Mouse (Mus musculus) limb, embryonic 15.5 days (tissue): ENCODE results near the gene Yeats2. TPM values are rescaled to one million over a fixed set of nuclear protein-coding genes. Genes with fewer than 3 reads are reported as not detected.

Experiments used
- ATAC-seq: fragments of 200-750 bp; cut with Nextera tagmentation; 2 replicates; pipeline ENCODE4 v1.8.0; 2017; ENCODE audit warnings: low read depth, moderate TSS enrichment; ENCODE audit not compliant: insufficient number of reproducible peaks, low FRiP score, low TSS enrichment
- H3K27ac ChIP-seq: fragments of 300-500 bp; sonication (generic); 2 replicates; pipeline ENCODE4 v1.5.1; 2015; ENCODE audit warnings: moderate library complexity, mild to moderate bottlenecking, inconsistent platforms
- H3K27me3 ChIP-seq: fragments of 300-500 bp; sonication (generic); 2 replicates; pipeline ENCODE4 v1.6.1; 2015; ENCODE audit warnings: inconsistent platforms
- H3K36me3 ChIP-seq: fragments of 300-500 bp; sonication (generic); 2 replicates; pipeline ENCODE4 v1.6.1; 2015; ENCODE audit warnings: inconsistent platforms
- H3K4me1 ChIP-seq: fragments of 300-500 bp; sonication (generic); 2 replicates; pipeline ENCODE4 v1.6.1; 2015; ENCODE audit warnings: inconsistent platforms
- H3K4me2 ChIP-seq: fragments of 300-500 bp; sonication (generic); 2 replicates; pipeline ENCODE4 v1.6.1; 2015; ENCODE audit warnings: mild to moderate bottlenecking, inconsistent platforms
- H3K4me3 ChIP-seq: fragments of 300-500 bp; sonication (generic); 2 replicates; pipeline ENCODE4 v1.5.1; 2015; ENCODE audit warnings: mild to moderate bottlenecking, inconsistent platforms
- H3K9ac ChIP-seq: fragments of 300-500 bp; sonication (generic); 2 replicates; pipeline ENCODE4 v1.6.1; 2015; ENCODE audit warnings: inconsistent platforms
- H3K9me3 ChIP-seq: fragments of 300-500 bp; sonication (generic); 2 replicates; pipeline ENCODE4 v1.6.1; 2016; ENCODE audit warnings: inconsistent platforms
- WGBS: fragments of 180-500 bp; shearing (Covaris S2); methylation state at CpG from one replicate; pipeline ENCODE4 v1.1.7; 2015; 5-methylcytosine and 5-hydroxymethylcytosine counted together
- polyA plus RNA-seq: library from polyadenylated mRNA; unstranded; fragments of >200 nt; fragmentation: Nextera tagmentation; extraction: Ambion mirVana; gene quantifications from 2 replicates; pipeline ENCODE4 v1.2.1, GENCODE M21; 2015

Yeats2 gene
- polyA plus RNA-seq, 1 experiment from 2014 or later: 26.5 TPM

DNA sequence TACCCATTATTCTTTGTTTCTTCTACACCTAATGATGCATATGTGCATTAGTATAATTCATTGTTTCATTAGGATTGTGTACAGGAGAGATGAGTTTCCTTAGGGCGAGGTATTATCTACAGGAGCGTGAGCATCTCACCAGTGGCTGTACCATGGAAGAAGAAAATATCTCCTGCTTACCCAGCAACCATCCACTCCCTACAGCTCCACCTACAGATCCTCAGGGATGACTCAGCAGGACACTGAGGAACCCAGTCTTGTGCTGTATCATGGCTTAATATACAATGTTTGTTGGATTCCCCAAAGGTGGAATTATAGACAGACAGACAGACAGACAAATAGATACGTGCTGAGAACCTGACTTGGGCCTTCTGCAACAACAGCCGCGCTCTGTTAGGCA lies 56.1 kb downstream of the Yeats2 start:
- WGBS: 95% methylated on average over 5 of the region's 5 CpGs
- Histone ChIP-seq H3K27ac (no peak overlapping the region), H3K9ac (no peak overlapping the region), H3K4me1 (no peaks in the 10 kb centered on the region), H3K4me3 (no peak overlapping the region), H3K27me3 (no peaks in the 10 kb centered on the region), H3K36me3 (peaks cover 82% of the 10 kb centered on the region), H3K4me2 (no peak overlapping the region), H3K9me3 (no peaks in the 10 kb centered on the region)
- ATAC-seq: no peak

DNA sequence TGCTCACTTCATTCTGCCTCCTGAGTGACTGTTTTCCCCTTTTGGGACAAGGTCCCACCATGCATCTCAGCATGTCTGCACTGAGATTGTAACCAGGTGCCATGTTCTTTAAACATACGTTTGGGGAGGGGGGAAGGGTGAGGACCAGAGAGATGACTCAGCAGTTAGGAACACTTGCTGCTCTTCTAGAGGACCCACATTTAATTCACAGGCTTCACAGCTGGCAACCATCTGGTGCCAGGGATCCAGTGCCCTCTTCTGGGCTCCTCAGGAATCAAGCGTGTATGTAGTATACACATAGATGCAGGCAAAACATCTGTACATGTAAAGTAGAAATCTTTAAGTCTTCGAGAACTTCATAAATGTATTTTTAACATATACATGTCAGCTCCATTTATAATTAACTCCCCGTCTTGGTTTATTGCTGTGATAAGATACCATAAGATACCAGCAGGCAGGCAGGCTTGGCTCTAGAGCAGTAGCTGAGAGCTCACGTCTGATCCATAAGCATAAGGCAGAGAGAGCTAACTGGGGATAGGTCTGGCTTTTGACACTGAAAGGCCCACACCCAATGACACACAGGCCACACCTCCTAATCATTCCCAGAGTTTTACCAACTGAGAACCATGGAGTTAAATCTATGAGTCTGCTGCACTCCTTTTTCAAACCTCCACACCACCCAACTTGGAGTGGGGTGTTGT lies 58.8 kb downstream of the Yeats2 start:
- ATAC-seq: no peak
- Histone ChIP-seq H3K4me2 (no peak overlapping the region), H3K36me3 (peaks cover 79% of the 10 kb centered on the region), H3K9me3 (no peaks in the 10 kb centered on the region), H3K9ac (no peak overlapping the region), H3K4me1 (no peaks in the 10 kb centered on the region), H3K4me3 (no peak overlapping the region), H3K27me3 (no peaks in the 10 kb centered on the region), H3K27ac (no peak overlapping the region)
- 75% methylated on average over 5 of the region's 5 CpGs for WGBS

DNA sequence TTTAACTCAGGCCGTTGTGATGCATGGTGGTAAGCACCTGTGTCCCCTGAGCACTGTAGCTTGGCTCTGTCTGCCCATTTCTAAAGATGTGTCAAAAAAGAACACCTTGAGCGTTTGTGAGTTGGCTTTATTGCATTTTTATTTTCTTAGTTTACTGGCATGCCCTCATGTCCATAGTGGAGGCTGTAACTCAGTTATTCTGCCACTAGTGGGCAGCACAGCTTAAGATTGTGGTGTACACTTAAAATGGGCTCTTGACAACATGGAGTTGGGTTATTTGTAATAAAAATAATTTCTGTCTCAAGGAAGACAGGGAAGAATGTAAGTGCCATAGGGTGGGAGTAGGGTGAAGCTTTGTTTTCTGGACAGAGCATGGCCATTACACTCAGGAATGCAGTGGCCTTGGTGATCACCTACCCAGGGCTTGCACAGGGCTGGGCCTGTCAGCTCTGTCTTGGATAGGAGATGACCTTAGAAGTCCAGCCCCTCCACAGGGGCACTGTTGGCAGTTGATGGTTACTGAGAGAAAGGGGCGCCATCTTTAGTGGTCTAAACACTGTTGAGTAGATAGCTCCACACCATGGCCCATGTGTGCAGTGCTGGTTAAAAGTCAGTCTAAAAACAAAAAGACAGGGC lies 72.8 kb downstream of the Yeats2 start:
- WGBS: 79% methylated on average over 3 of the region's 3 CpGs
- H3K9ac ChIP-seq: no peak overlapping the region
- ATAC-seq: 0 out of 2 replicates have a peak, but pooled peaks have one; percentile 55
- no peak overlapping the region for H3K4me2 ChIP-seq
- no peaks in the 10 kb centered on the region for H3K4me1 ChIP-seq
- no peaks in the 10 kb centered on the region for H3K27me3 ChIP-seq
- no peak overlapping the region for H3K27ac ChIP-seq
- peaks cover 82% of the 10 kb centered on the region for H3K36me3 ChIP-seq
- no peaks in the 10 kb centered on the region for H3K9me3 ChIP-seq
- no peak overlapping the region for H3K4me3 ChIP-seq

DNA sequence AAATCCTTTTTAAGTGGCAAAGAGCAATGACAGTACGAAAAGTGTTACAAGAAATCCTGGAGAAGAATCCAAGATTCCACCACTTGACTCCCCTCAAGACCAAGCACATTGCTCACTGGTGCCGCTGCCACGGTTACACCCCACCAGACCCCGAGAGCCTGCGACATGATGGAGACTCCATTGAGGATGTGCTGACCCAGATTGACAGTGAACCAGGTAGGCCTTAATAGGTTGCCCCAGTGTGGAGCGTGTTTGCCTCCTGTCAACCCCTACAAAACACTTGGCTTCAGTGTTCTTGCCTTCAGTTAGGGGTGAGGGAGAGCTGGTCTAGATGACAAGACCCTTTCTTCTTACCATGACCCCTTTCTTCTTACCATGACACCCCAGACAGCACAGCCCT lies 81.9 kb downstream of the Yeats2 start:
- Histone ChIP-seq H3K27me3 (no peaks in the 10 kb centered on the region), H3K27ac (no peak overlapping the region), H3K4me3 (no peak overlapping the region), H3K4me2 (no peak overlapping the region), H3K9me3 (no peaks in the 10 kb centered on the region), H3K4me1 (no peaks in the 10 kb centered on the region), H3K9ac (no peak overlapping the region), H3K36me3 (peaks cover 79% of the 10 kb centered on the region)
- 97% methylated on average over 6 of the region's 6 CpGs for WGBS
- no peak for ATAC-seq

DNA sequence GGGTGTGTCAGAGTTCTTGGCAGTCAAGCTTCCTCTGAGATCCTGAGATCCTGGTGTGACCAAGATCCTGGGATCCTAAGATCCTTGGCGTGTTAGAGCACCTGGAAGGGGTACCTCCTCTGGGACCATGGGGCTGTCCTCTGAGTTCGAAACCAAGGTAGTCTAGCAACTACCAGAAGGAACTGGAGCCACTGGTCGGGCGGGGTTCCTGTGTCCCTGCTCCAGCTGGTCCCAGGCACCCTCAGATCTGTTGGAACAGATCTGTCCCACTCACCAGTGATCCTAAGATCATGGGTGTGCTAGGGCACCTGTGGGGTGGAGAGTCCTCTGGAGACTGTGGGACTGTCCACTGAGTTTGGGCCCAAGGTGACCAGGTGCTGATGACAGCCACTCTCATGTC lies 85.8 kb downstream of the Yeats2 start:
- Histone ChIP-seq H3K9me3 (no peaks in the 10 kb centered on the region), H3K4me2 (no peak overlapping the region), H3K9ac (no peak overlapping the region), H3K27ac (no peak overlapping the region), H3K4me3 (no peak overlapping the region), H3K27me3 (no peaks in the 10 kb centered on the region), H3K4me1 (no peaks in the 10 kb centered on the region), H3K36me3 (peaks cover 81% of the 10 kb centered on the region)
- 89% methylated on average over 4 of the region's 4 CpGs for WGBS
- no peak for ATAC-seq

DNA sequence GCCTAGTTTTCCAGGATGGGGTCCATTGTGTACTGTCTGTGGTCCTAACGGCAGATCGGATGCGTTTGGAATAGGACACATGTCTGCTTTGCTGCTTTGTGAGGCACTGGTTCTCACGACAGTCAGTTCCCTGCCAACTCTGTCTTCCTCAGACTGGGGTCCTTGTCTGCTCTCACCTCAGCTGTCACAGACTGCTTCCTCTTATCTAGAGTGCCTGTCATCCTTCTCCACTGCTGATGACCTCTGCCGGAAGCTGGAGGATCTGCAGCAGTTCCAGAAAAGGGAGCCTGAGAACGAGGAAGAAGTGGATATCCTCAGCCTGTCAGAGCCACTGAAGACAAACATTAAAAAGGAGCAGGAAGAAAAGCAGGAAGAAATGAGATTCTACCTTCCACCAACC lies 86.6 kb downstream of the Yeats2 start:
- H3K9me3 ChIP-seq: no peaks in the 10 kb centered on the region
- no peak overlapping the region for H3K4me3 ChIP-seq
- H3K4me2 ChIP-seq: no peak overlapping the region
- WGBS: 80% methylated on average over 6 of the region's 6 CpGs
- H3K27ac ChIP-seq: no peak overlapping the region
- peaks cover 77% of the 10 kb centered on the region for H3K36me3 ChIP-seq
- H3K9ac ChIP-seq: no peak overlapping the region
- no peaks in the 10 kb centered on the region for H3K27me3 ChIP-seq
- no peak for ATAC-seq
- H3K4me1 ChIP-seq: no peaks in the 10 kb centered on the region

DNA sequence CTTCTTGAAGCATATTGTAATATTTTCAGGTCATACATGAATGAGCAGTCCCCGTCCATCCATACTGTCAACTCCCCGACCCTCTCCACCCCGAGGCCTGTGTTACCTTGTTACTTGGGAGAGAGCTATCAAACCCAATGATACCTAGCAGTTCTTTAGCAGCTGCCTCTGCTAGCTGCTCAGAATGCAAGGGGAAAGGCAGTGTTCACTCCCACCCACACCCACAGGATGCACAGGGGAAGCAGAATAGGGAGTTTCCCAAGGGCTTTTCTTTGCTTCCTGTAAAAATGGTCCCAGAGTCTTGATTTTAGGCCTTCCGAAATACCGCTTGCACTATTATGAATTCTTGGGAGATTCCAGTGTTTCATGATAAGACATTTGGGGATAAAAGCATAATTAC lies 87.3 kb downstream of the Yeats2 start:
- Histone ChIP-seq H3K9ac (no peak overlapping the region), H3K4me3 (no peak overlapping the region), H3K27ac (no peak overlapping the region), H3K9me3 (no peaks in the 10 kb centered on the region), H3K4me2 (no peak overlapping the region), H3K36me3 (peaks cover 70% of the 10 kb centered on the region), H3K27me3 (no peaks in the 10 kb centered on the region), H3K4me1 (no peaks in the 10 kb centered on the region)
- 96% methylated on average over 5 of the region's 5 CpGs for WGBS
- no peak for ATAC-seq

DNA sequence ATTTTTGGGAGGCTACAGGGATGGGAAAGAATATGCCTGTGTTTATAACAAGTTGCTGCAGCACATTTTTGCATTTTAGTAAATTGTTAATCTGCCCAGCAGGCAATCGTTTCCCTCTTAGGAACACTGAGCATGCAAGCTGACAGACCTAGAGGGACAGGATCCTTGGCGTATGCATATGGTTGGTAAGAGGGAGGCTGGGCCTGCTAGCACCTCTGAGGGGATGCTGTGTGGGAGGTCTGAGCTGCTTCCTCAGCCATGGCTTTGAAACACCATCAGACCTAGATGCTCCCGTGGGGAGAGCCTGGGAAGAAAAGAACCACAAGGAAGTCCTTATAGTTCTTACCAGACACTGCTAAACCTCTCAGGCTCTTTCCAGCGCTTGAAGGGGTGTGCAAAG lies 93.5 kb downstream of the Yeats2 start:
- WGBS: 53% methylated on average over 4 of the region's 4 CpGs
- Histone ChIP-seq H3K4me1 (no peaks in the 10 kb centered on the region), H3K9me3 (no peaks in the 10 kb centered on the region), H3K36me3 (peaks cover 39% of the 10 kb centered on the region), H3K4me2 (no peak overlapping the region), H3K9ac (no peak overlapping the region), H3K27ac (no peak overlapping the region), H3K4me3 (no peak overlapping the region), H3K27me3 (no peaks in the 10 kb centered on the region)
- no peak for ATAC-seq

DNA sequence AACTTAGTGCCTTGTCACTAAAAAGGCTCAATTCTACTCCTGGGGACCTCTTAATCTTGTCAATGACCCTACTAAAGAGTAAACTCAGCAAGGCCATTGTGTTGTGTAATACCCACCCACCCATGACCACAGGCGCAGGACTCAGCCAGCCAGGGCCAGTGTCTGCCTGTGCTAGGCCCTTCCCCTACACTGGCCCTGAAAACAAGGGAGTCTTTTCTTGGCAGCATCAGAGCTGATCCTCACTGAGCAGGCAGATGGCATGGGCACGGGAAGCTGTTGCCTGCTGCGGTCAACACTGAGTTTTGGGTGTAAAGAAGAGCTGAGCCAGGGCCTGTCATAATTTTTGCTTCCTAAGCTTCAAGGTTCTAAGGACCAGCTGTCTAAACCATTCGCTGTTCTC lies 96.6 kb downstream of the Yeats2 start:
- H3K27ac ChIP-seq: no peak overlapping the region
- peaks cover 12% of the 10 kb centered on the region; the same call in 1 of the 2 replicates for H3K36me3 ChIP-seq
- no peak for ATAC-seq
- no peaks in the 10 kb centered on the region for H3K27me3 ChIP-seq
- no peak overlapping the region for H3K9ac ChIP-seq
- H3K4me3 ChIP-seq: no peak overlapping the region
- 82% methylated on average over 4 of the region's 4 CpGs for WGBS
- peaks cover 6% of the 10 kb centered on the region; the same call in 1 of the 2 replicates for H3K4me1 ChIP-seq
- no peak overlapping the region for H3K4me2 ChIP-seq
- no peaks in the 10 kb centered on the region for H3K9me3 ChIP-seq

DNA sequence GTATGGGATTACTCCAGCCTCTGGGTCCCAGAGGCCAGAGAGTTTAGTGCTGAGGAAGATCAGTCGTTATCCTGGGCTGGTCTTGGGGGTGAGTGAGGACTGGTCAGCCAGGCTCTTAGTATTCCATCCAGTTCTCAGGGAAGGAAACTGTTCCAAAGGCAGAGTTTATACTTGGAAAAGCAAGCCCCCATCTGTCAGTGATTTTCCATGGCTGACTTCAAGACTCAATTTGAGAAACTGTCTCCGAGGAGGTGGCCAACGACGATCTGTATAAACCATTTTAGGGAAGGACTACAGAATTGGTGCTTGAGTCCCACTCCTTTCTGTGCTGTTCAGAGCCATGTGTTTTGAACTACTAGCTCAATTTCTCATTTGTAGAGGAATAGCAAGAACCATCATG lies 97.8 kb downstream of the Yeats2 start:
- peaks cover 9% of the 10 kb centered on the region; the same call in 1 of the 2 replicates for H3K36me3 ChIP-seq
- no peak for ATAC-seq
- no peak overlapping the region for H3K4me3 ChIP-seq
- H3K27me3 ChIP-seq: no peaks in the 10 kb centered on the region
- H3K9me3 ChIP-seq: no peaks in the 10 kb centered on the region
- no peak overlapping the region for H3K9ac ChIP-seq
- H3K27ac ChIP-seq: no peak overlapping the region
- WGBS: 85% methylated on average over 4 of the region's 4 CpGs
- H3K4me2 ChIP-seq: no peak overlapping the region
- H3K4me1 ChIP-seq: peaks cover 6% of the 10 kb centered on the region; the same call in 1 of the 2 replicates

DNA sequence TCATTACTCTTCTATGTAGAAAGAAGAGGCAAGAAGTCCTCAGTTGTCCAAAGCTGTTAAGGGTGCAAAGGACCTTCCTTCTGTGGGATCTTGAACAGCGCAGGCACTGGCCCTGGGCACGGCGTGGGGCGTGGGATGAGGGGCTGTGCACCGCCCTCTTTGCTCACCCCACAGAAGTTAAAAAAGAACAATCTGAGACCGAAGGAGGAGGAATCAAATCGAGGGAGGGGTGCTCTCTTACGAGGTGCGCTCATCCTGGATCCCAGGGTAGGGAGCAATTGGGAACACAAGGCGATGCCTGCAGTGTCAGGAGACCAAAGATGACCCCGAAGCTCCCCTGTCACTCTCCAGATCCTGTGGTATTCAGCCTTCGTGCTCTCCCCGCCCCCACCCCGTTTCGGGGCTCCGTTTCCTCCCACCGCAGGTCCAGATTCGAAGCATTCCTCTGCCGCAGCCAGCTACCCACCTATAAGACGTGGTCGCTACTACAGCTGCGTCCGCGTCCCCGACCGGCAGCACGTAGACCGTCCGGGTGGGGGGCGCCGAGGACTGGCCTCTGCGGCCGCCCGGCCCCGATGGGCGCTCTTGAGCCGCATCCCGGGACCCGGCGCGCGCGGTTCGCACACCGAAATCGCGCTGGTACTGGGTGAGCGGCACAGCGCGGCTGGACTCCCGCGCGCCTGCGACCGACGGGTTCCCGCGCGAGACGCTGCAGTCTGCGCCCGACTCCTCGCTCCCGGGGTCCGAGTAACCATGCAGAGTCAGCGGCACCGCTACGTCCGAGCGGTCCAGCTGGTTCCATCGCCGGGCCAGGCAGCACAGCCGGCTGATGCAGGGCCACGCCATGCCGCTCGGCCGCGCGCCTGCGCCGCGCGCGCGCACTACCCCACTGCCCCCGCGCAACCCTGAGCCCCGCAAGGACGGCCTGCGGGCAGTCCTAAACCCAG lies 99.9 kb downstream of the Yeats2 start, which contains the start of gene Map6d1:
TSS of gene Map6d1 (minus strand) at position 891 of the 947 bp plus-strand sequence.
- H3K4me2 ChIP-seq: peak within 1 kb of the TSS; percentile 94
- H3K9me3 ChIP-seq: no peaks in the 10 kb centered on the region
- peak; percentile 55; the same call in 1 of the 2 replicates for ATAC-seq
- H3K36me3 ChIP-seq: no peaks in the 10 kb centered on the region
- H3K4me3 ChIP-seq: peak within 1 kb of the TSS; percentile 66
- no peaks in the 10 kb centered on the region for H3K27me3 ChIP-seq
- no peak within 1 kb of the TSS for H3K27ac ChIP-seq
- under 1% methylated on average over 90 of the region's 90 CpGs for WGBS
- H3K9ac ChIP-seq: peak within 1 kb of the TSS; percentile 53
- peaks cover 6% of the 10 kb centered on the region; the same call in 1 of the 2 replicates for H3K4me1 ChIP-seq

DNA sequence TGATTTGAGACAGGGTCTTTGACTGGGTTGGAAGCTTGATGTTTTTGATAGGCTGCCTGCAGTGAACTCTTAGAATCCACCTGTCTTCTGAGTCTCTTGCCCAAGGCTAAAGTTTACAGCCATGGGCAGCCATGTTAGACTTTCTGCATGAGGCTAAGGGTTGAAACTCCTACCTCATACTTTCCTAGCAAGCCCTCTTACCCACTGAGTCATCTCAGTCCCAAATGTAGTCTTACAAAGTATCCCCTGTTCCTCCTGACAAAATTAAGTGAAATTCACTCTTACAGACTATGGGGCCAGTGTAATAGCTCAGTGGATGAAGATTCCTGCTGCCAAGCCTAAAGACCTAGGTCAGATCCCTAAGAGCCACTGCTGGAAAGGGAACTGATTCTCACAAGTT lies 106.2 kb downstream of the Yeats2 start:
- Histone ChIP-seq H3K4me1 (no peaks in the 10 kb centered on the region), H3K27me3 (no peaks in the 10 kb centered on the region), H3K4me2 (no peak overlapping the region), H3K9ac (no peak overlapping the region), H3K36me3 (no peaks in the 10 kb centered on the region), H3K9me3 (no peaks in the 10 kb centered on the region), H3K27ac (no peak overlapping the region), H3K4me3 (no peak overlapping the region)
- no peak for ATAC-seq
